Mouse (Mus musculus) midbrain, embryonic 14.5 days (tissue): ENCODE measurements at regions not wholly inside any gene's neighbourhood (a gene's known extent, or its start where the extent isn't known, plus 50 kb on each side); places are given as distances from the start of the nearest gene placed in this dataset.

Experiments used
- ATAC-seq: fragments of 200-750 bp; cut with Nextera tagmentation; 2 replicates; pipeline ENCODE4 v1.8.0; 2017; ENCODE audit warnings: moderate number of reproducible peaks, moderate library complexity; ENCODE audit not compliant: low FRiP score, low TSS enrichment
- DNase-seq: peaks from one replicate; pipeline ENCODE4 v3.0.0-alpha.2; 2015
- H3K27ac ChIP-seq: fragments of 300-500 bp; sonication (generic); replicated peaks from 2 replicates; pipeline ENCODE4 v1.5.1; 2014; ENCODE audit warnings: mild to moderate bottlenecking, low read depth, low read length, moderate library complexity
- H3K27me3 ChIP-seq: fragments of 300-500 bp; sonication (generic); 2 replicates; pipeline ENCODE4 v1.6.1; 2014; ENCODE audit warnings: low read length, control low read depth, mixed read lengths; ENCODE audit not compliant: control insufficient read depth, insufficient read depth
- H3K36me3 ChIP-seq: fragments of 300-500 bp; sonication (generic); 2 replicates; pipeline ENCODE4 v1.6.1; 2014; ENCODE audit warnings: low read length, control low read depth; ENCODE audit not compliant: control insufficient read depth, insufficient read depth
- H3K4me1 ChIP-seq: fragments of 300-500 bp; sonication (generic); 2 replicates; pipeline ENCODE4 v1.6.1; 2014; ENCODE audit warnings: mild to moderate bottlenecking, antibody characterized with exemption, low read length, control low read depth; ENCODE audit not compliant: control insufficient read depth, insufficient read depth
- H3K4me2 ChIP-seq: fragments of 300-500 bp; sonication (generic); 2 replicates; pipeline ENCODE4 v1.6.1; 2014; ENCODE audit warnings: mild to moderate bottlenecking, low read length, moderate library complexity
- H3K4me3 ChIP-seq: fragments of 300-500 bp; sonication (generic); replicated peaks from 2 replicates; pipeline ENCODE4 v1.5.1; 2014; ENCODE audit warnings: low read depth, low read length
- H3K9ac ChIP-seq: fragments of 300-500 bp; sonication (generic); replicated peaks from 2 replicates; pipeline ENCODE4 v1.6.1; 2014; ENCODE audit warnings: mild to moderate bottlenecking, low read length, moderate library complexity
- H3K9me3 ChIP-seq: fragments of 300-500 bp; sonication (generic); 2 replicates; pipeline ENCODE4 v1.6.1; 2016; ENCODE audit warnings: low read length, control low read depth, mixed read lengths; ENCODE audit not compliant: control insufficient read depth
- WGBS: fragments of 180-500 bp; shearing (Covaris S2); extraction: QIAGEN DNeasy Blood & Tissue Kit; methylation state at CpG from one replicate; pipeline ENCODE4 v1.1.7; 2014; 5-methylcytosine and 5-hydroxymethylcytosine counted together

DNA sequence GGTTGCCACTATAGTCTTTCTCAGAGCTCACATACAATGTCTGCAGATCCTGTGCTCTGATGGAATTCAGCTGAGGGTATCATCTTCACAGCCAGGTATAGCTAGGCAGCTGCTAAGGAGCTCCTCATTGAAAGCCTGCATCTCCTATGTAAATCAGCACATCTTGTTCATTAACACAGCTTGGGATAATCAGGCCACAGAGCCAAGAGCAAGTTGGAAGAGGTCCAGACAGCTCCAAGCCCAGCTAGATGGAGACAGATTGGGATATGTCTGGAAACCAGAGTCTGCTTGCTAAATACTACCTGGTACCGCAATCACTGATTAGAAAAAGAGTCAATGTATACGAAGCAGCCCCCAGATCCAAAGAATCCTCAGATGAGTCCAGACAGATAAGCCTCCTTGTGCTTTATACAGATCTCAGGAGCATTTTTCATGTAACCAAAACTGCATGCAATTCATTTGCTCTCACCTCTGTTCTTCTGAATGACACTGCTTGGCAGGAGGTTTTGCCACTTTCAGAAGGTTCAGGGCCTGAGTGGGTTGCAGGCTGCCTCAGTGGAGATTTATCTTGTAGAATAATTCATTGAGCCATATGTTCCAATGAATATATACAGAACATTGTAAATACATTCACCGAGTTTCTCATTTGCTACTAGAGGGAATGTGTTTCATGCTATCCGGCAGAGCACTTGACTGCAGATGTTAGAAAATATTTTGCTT, 485.4 kb downstream of the D3Ertd751e start:
- Histone ChIP-seq H3K27ac (no peak overlapping the region), H3K4me1 (no peaks in the 10 kb centered on the region), H3K4me2 (no peak overlapping the region), H3K36me3 (no peaks in the 10 kb centered on the region), H3K9me3 (no peaks in the 10 kb centered on the region), H3K27me3 (no peaks in the 10 kb centered on the region), H3K9ac (no peak overlapping the region), H3K4me3 (no peak overlapping the region)
- ATAC-seq, result 0 out of 2 replicates have a peak, but pooled peaks have one; percentile 27
- peak; percentile 34 for DNase-seq
- 88% methylated on average over 4 of the region's 4 CpGs for WGBS

DNA sequence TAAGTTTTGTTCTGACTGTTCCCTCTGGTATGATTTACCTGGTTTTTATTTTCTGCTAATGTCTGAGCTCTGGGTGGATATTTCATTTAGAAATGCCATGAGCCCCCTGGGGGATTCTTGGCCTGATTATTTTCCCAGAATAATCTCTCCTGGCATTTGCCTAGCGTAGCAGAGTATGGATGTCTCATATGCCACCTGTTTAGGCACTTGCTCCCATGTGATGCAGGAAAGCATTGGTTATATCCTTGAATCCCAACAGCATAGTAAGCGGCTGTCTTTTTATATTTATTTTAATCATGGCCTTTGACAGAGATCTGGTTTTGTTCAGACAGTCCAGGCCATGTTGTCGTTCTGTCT, 486.0 kb downstream of the D3Ertd751e start:
- no peaks in the 10 kb centered on the region for H3K4me1 ChIP-seq
- ATAC-seq, result no peak
- H3K27ac ChIP-seq, result no peak overlapping the region
- no peak overlapping the region for H3K4me2 ChIP-seq
- 77% methylated on average over 3 of the region's 3 CpGs for WGBS
- no peak for DNase-seq
- no peak overlapping the region for H3K4me3 ChIP-seq
- no peak overlapping the region for H3K9ac ChIP-seq
- no peaks in the 10 kb centered on the region for H3K9me3 ChIP-seq
- H3K36me3 ChIP-seq, result no peaks in the 10 kb centered on the region
- no peaks in the 10 kb centered on the region for H3K27me3 ChIP-seq

DNA sequence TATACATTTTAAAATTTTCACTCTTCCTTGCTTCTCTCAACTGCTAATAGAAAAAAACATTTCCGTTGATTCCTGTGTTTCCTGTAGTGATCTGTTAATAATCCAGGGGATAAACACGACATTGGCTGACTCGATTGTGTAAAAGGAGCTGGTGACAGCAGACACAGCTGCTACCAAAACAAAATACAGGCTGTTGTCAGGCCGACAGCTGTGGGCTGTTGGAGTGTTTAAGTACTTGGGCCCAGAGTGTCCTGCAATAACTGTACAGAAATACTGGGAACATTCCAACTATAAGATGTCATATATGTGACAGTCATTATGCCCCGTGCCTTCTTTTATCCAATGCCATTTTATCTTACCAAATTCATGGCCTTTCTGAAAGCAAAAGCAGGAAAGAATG, 489.9 kb downstream of the D3Ertd751e start:
- WGBS, result 89% methylated on average over 5 of the region's 5 CpGs
- Histone ChIP-seq H3K27ac (no peak overlapping the region), H3K4me2 (no peak overlapping the region), H3K4me1 (no peaks in the 10 kb centered on the region), H3K4me3 (no peak overlapping the region), H3K9me3 (no peaks in the 10 kb centered on the region), H3K9ac (no peak overlapping the region), H3K36me3 (no peaks in the 10 kb centered on the region), H3K27me3 (no peaks in the 10 kb centered on the region)
- DNase-seq (no peak), ATAC-seq (no peak)

GRCm38 (mm10) chr3:42233756-42234155, 491.3 kb downstream of the D3Ertd751e start:
- Histone ChIP-seq H3K27me3 (no peaks in the 10 kb centered on the region), H3K9ac (no peak overlapping the region), H3K4me3 (no peak overlapping the region), H3K9me3 (no peaks in the 10 kb centered on the region), H3K4me1 (no peaks in the 10 kb centered on the region), H3K4me2 (no peak overlapping the region), H3K27ac (no peak overlapping the region), H3K36me3 (no peaks in the 10 kb centered on the region)
- WGBS, result 80% methylated on average over 3 of the region's 3 CpGs
- ATAC-seq, result no peak
- DNase-seq, result no peak

- H3K4me1 ChIP-seq, result no peaks in the 10 kb centered on the region
- H3K9me3 ChIP-seq, result no peaks in the 10 kb centered on the region
- WGBS, result 79% methylated on average over 1 of the region's 1 CpGs
- H3K4me2 ChIP-seq, result no peak overlapping the region
- no peaks in the 10 kb centered on the region for H3K27me3 ChIP-seq
- no peak overlapping the region for H3K27ac ChIP-seq
- DNase-seq (no peak), ATAC-seq (no peak)
- H3K36me3 ChIP-seq, result no peaks in the 10 kb centered on the region
- no peak overlapping the region for H3K9ac ChIP-seq
- no peak overlapping the region for H3K4me3 ChIP-seq
These were observed 493.1 kb downstream of the D3Ertd751e start for GRCm38 (mm10) chr3:42235515-42235914.
